Mouse (Mus musculus): ENCODE measurements around the gene Rgs1.

Gene Rgs1

GRCm38 (mm10) chr1:144248923-144249322, at the start of gene Rgs1:
TSS of gene Rgs1 (minus strand) at chr1:144249242.
- DNase-seq (ENCODE audit: low read depth, low spot score), result no peak

- no peak for DNase-seq (ENCODE audit: low read depth, low spot score)
These were observed 34.3 kb upstream of the Rgs1 start for GRCm38 (mm10) chr1:144283020-144284014.

GRCm38 (mm10) chr1:144280056-144280455, 31.0 kb upstream of the Rgs1 start:
- DNase-seq (ENCODE audit: low read depth, low spot score), result no peak

- no peak for DNase-seq (ENCODE audit: low read depth, low spot score)
These were observed 23.9 kb upstream of the Rgs1 start for GRCm38 (mm10) chr1:144272991-144273390.

GRCm38 (mm10) chr1:144269112-144269511, 20.1 kb upstream of the Rgs1 start:
- no peak for DNase-seq (ENCODE audit: low read depth, low spot score)

- no peak for DNase-seq (ENCODE audit: low read depth, low spot score)
These were observed 18.7 kb upstream of the Rgs1 start for GRCm38 (mm10) chr1:144267471-144268470.

GRCm38 (mm10) chr1:144264000-144264399, 15.0 kb upstream of the Rgs1 start:
- DNase-seq (ENCODE audit: low read depth, low spot score), result no peak

- DNase-seq (ENCODE audit: low read depth, low spot score), result no peak
These were observed 13.0 kb upstream of the Rgs1 start for GRCm38 (mm10) chr1:144262008-144262407.

- DNase-seq (ENCODE audit: low read depth, low spot score), result no peak
These were observed 9.7 kb upstream of the Rgs1 start for GRCm38 (mm10) chr1:144258779-144259178.

- DNase-seq (ENCODE audit: low read depth, low spot score), result no peak
These were observed 7.7 kb upstream of the Rgs1 start for GRCm38 (mm10) chr1:144256556-144257331.

- DNase-seq (ENCODE audit: low read depth, low spot score), result no peak
These were observed 836 bp downstream of the Rgs1 start for GRCm38 (mm10) chr1:144248206-144248605.

- DNase-seq (ENCODE audit: low read depth, low spot score), result no peak
These were observed 1.7 kb downstream of the Rgs1 start for GRCm38 (mm10) chr1:144247382-144247781.

- DNase-seq (ENCODE audit: low read depth, low spot score), result no peak
These were observed 5.5 kb downstream of the Rgs1 start for GRCm38 (mm10) chr1:144243511-144243910.

GRCm38 (mm10) chr1:144239195-144239594, 9.8 kb downstream of the Rgs1 start:
- no peak for DNase-seq (ENCODE audit: low read depth, low spot score)

- no peak for DNase-seq (ENCODE audit: low read depth, low spot score)
These were observed 33.8 kb downstream of the Rgs1 start for GRCm38 (mm10) chr1:144215230-144215629.

- DNase-seq (ENCODE audit: low read depth, low spot score), result no peak
These were observed 38.1 kb downstream of the Rgs1 start for GRCm38 (mm10) chr1:144210912-144211311.

GRCm38 (mm10) chr1:144206281-144207061, 42.6 kb downstream of the Rgs1 start:
- DNase-seq (ENCODE audit: low read depth, low spot score), result no peak

GRCm38 (mm10) chr1:144204766-144205165, 44.3 kb downstream of the Rgs1 start:
- no peak for DNase-seq (ENCODE audit: low read depth, low spot score)

GRCm38 (mm10) chr1:144202939-144203338, 46.1 kb downstream of the Rgs1 start:
- DNase-seq (ENCODE audit: low read depth, low spot score), result no peak

GRCm38 (mm10) chr1:144200496-144200895, 48.5 kb downstream of the Rgs1 start:
- DNase-seq (ENCODE audit: low read depth, low spot score), result no peak
